Mouse (Mus musculus) thymus, postnatal 4 days (tissue): ENCODE results near the gene 1700037C18Rik.

Source experiments
- DNase-seq: peaks from one replicate; pipeline ENCODE4 v3.0.0; 2021

1700037C18Rik gene

GRCm38 (mm10) chr16:3908537-3909111 is at the start of gene 1700037C18Rik, which contains the start of gene Cluap1:
1700037C18Rik (minus strand) TSS chr16:3908689.
Cluap1 (plus strand) TSS chr16:3908801.
- DNase-seq, result peak; percentile 92

GRCm38 (mm10) chr16:3956369-3956768 is 47.9 kb upstream of the 1700037C18Rik start:
- no peak for DNase-seq

GRCm38 (mm10) chr16:3951141-3951540 is 42.7 kb upstream of the 1700037C18Rik start:
- DNase-seq, result no peak

GRCm38 (mm10) chr16:3934701-3935100 is 26.2 kb upstream of the 1700037C18Rik start:
- no peak for DNase-seq

- no peak for DNase-seq
These were observed 25.6 kb upstream of the 1700037C18Rik start for GRCm38 (mm10) chr16:3934091-3934490.

- no peak for DNase-seq
These were observed 25.0 kb upstream of the 1700037C18Rik start for GRCm38 (mm10) chr16:3933536-3933935.

- DNase-seq, result no peak
These were observed 20.7 kb upstream of the 1700037C18Rik start for GRCm38 (mm10) chr16:3929151-3929550.

GRCm38 (mm10) chr16:3928582-3928981 is 20.1 kb upstream of the 1700037C18Rik start:
- no peak for DNase-seq

- no peak for DNase-seq
These were observed 15.5 kb upstream of the 1700037C18Rik start for GRCm38 (mm10) chr16:3923966-3924365.

GRCm38 (mm10) chr16:3923515-3923914 is 15.0 kb upstream of the 1700037C18Rik start:
- DNase-seq, result no peak

GRCm38 (mm10) chr16:3920756-3921155 is 12.3 kb upstream of the 1700037C18Rik start:
- no peak for DNase-seq

GRCm38 (mm10) chr16:3909118-3909517 is 629 bp upstream of the 1700037C18Rik start:
- no peak for DNase-seq

GRCm38 (mm10) chr16:3907471-3907870 is 1.0 kb downstream of the 1700037C18Rik start:
- DNase-seq, result no peak

GRCm38 (mm10) chr16:3896553-3896952 is 11.9 kb downstream of the 1700037C18Rik start:
- DNase-seq, result no peak

GRCm38 (mm10) chr16:3896046-3896445 is 12.4 kb downstream of the 1700037C18Rik start:
- no peak for DNase-seq

- DNase-seq, result peak; percentile 38
These were observed 13.2 kb downstream of the 1700037C18Rik start for GRCm38 (mm10) chr16:3895173-3895792.

- DNase-seq, result no peak
These were observed 14.8 kb downstream of the 1700037C18Rik start for GRCm38 (mm10) chr16:3893739-3894138.

- no peak for DNase-seq
These were observed 16.7 kb downstream of the 1700037C18Rik start for GRCm38 (mm10) chr16:3891621-3892295.

GRCm38 (mm10) chr16:3885065-3885670 is 23.3 kb downstream of the 1700037C18Rik start:
- DNase-seq, result no peak

- peak; percentile 96 for DNase-seq
These were observed 24.1 kb downstream of the 1700037C18Rik start, which contains the start of the genes Zfp597 and Gm20695 for GRCm38 (mm10) chr16:3884201-3885064. Zfp597 (minus strand) TSS chr16:3884561. Gm20695 (plus strand) TSS chr16:3884648.

GRCm38 (mm10) chr16:3876346-3876745 is 32.1 kb downstream of the 1700037C18Rik start:
- no peak for DNase-seq
